Mouse (Mus musculus): ENCODE measurements around the gene 1700025C18Rik. TPM values are rescaled to one million over a fixed set of nuclear protein-coding genes. Genes with fewer than 3 reads are reported as not detected.

The 1700025C18Rik gene
- polyA plus RNA-seq, 1 experiment from 2014 or later, result not detected

- no peak overlapping the region for H3K9ac ChIP-seq (replicated peaks; ENCODE audit: low read length)
- H3K4me3 ChIP-seq (ENCODE audit: low read depth, low read length), result no peak overlapping the region
- H3K4me1 ChIP-seq (ENCODE audit: control insufficient read depth, insufficient read depth, low read length), result no peaks in the 10 kb centered on the region
- ATAC-seq (replicated peaks; ENCODE audit: insufficient number of reproducible peaks, low FRiP score, low TSS enrichment, low read depth) (no peak), DNase-seq (ENCODE audit: low spot score) (no peak)
- no peak overlapping the region for H3K27ac ChIP-seq (replicated peaks; ENCODE audit: low read depth, low read length)
- H3K27me3 ChIP-seq (ENCODE audit: control insufficient read depth, insufficient read depth, low read length), result peaks cover 40% of the 10 kb centered on the region
- 3% methylated on average over 9 of the region's 9 CpGs for WGBS
- H3K36me3 ChIP-seq (replicated peaks; ENCODE audit: control insufficient read depth, insufficient read depth, low read depth, low read length), result no peaks in the 10 kb centered on the region
- H3K4me2 ChIP-seq (ENCODE audit: low read depth, low read length), result no peak overlapping the region
- H3K9me3 ChIP-seq (replicated peaks; ENCODE audit: control insufficient read depth, low read length), result no peaks in the 10 kb centered on the region
Measured at GRCm38 (mm10) chr2:165077055-165077454, 13.5 kb downstream of the 1700025C18Rik start.

- no peak overlapping the region for H3K9ac ChIP-seq (replicated peaks; ENCODE audit: low read length)
- H3K4me1 ChIP-seq (ENCODE audit: control insufficient read depth, insufficient read depth, low read length), result no peaks in the 10 kb centered on the region; the same call in 1 of the 2 replicates
- ATAC-seq (replicated peaks; ENCODE audit: insufficient number of reproducible peaks, low FRiP score, low TSS enrichment, low read depth) (no peak), DNase-seq (ENCODE audit: low spot score) (peak; percentile 86)
- H3K27me3 ChIP-seq (ENCODE audit: control insufficient read depth, insufficient read depth, low read length), result peaks cover 34% of the 10 kb centered on the region
- no peaks in the 10 kb centered on the region for H3K9me3 ChIP-seq (replicated peaks; ENCODE audit: control insufficient read depth, low read length)
- H3K4me2 ChIP-seq (ENCODE audit: low read depth, low read length), result no peak overlapping the region
- H3K27ac ChIP-seq (replicated peaks; ENCODE audit: low read depth, low read length), result no peak overlapping the region
- no peaks in the 10 kb centered on the region for H3K36me3 ChIP-seq (replicated peaks; ENCODE audit: control insufficient read depth, insufficient read depth, low read depth, low read length)
- no peak overlapping the region for H3K4me3 ChIP-seq (ENCODE audit: low read depth, low read length)
- WGBS, result 40% methylated on average over 2 of the region's 2 CpGs
Measured at GRCm38 (mm10) chr2:165074937-165075336, 15.6 kb downstream of the 1700025C18Rik start.

GRCm38 (mm10) chr2:165074081-165074884, 16.3 kb downstream of the 1700025C18Rik start:
- peaks cover 33% of the 10 kb centered on the region for H3K27me3 ChIP-seq (ENCODE audit: control insufficient read depth, insufficient read depth, low read length)
- WGBS, result 54% methylated on average over 11 of the region's 11 CpGs
- DNase-seq (ENCODE audit: low spot score), result no peak

GRCm38 (mm10) chr2:165073381-165073781, 17.2 kb downstream of the 1700025C18Rik start:
- H3K36me3 ChIP-seq (replicated peaks; ENCODE audit: control insufficient read depth, insufficient read depth, low read depth, low read length), result no peaks in the 10 kb centered on the region
- H3K9me3 ChIP-seq (replicated peaks; ENCODE audit: control insufficient read depth, low read length), result no peaks in the 10 kb centered on the region
- WGBS, result 23% methylated on average over 9 of the region's 9 CpGs
- peaks cover 25% of the 10 kb centered on the region for H3K27me3 ChIP-seq (ENCODE audit: control insufficient read depth, insufficient read depth, low read length)
- no peak overlapping the region for H3K9ac ChIP-seq (replicated peaks; ENCODE audit: low read length)
- ATAC-seq (replicated peaks; ENCODE audit: insufficient number of reproducible peaks, low FRiP score, low TSS enrichment, low read depth) (no peak), DNase-seq (ENCODE audit: low spot score) (no peak)
- H3K4me3 ChIP-seq (ENCODE audit: low read depth, low read length), result no peak overlapping the region
- H3K4me2 ChIP-seq (ENCODE audit: low read depth, low read length), result no peak overlapping the region
- no peaks in the 10 kb centered on the region; the same call in 1 of the 2 replicates for H3K4me1 ChIP-seq (ENCODE audit: control insufficient read depth, insufficient read depth, low read length)
- no peak overlapping the region for H3K27ac ChIP-seq (replicated peaks; ENCODE audit: low read depth, low read length)

More at GRCm38 (mm10) chr2:165074081-165074884, 16.3 kb downstream of the 1700025C18Rik start:
- H3K4me3 ChIP-seq (ENCODE audit: low read depth, low read length), result no peak overlapping the region
- H3K9me3 ChIP-seq (replicated peaks; ENCODE audit: control insufficient read depth, low read length), result no peaks in the 10 kb centered on the region
- H3K9ac ChIP-seq (replicated peaks; ENCODE audit: low read length), result no peak overlapping the region
- no peaks in the 10 kb centered on the region; the same call in 1 of the 2 replicates for H3K4me1 ChIP-seq (ENCODE audit: control insufficient read depth, insufficient read depth, low read length)
- H3K4me2 ChIP-seq (ENCODE audit: low read depth, low read length), result no peak overlapping the region
- no peak for ATAC-seq (replicated peaks; ENCODE audit: insufficient number of reproducible peaks, low FRiP score, low TSS enrichment, low read depth)
- no peak overlapping the region for H3K27ac ChIP-seq (replicated peaks; ENCODE audit: low read depth, low read length)
- H3K36me3 ChIP-seq (replicated peaks; ENCODE audit: control insufficient read depth, insufficient read depth, low read depth, low read length), result no peaks in the 10 kb centered on the region

GRCm38 (mm10) chr2:165070096-165070816, 20.3 kb downstream of the 1700025C18Rik start:
- Histone ChIP-seq H3K36me3 (replicated peaks; ENCODE audit: control insufficient read depth, insufficient read depth, low read depth, low read length) (no peaks in the 10 kb centered on the region), H3K27me3 (ENCODE audit: control insufficient read depth, insufficient read depth, low read length) (peaks cover 4% of the 10 kb centered on the region), H3K4me3 (ENCODE audit: low read depth, low read length) (no peak overlapping the region), H3K9ac (replicated peaks; ENCODE audit: low read length) (no peak overlapping the region), H3K9me3 (replicated peaks; ENCODE audit: control insufficient read depth, low read length) (no peaks in the 10 kb centered on the region), H3K4me2 (ENCODE audit: low read depth, low read length) (peak overlapping the region; percentile 21; the same call in 1 of the 2 replicates), H3K27ac (replicated peaks; ENCODE audit: low read depth, low read length) (no peak overlapping the region), H3K4me1 (ENCODE audit: control insufficient read depth, insufficient read depth, low read length) (no peaks in the 10 kb centered on the region; the same call in 1 of the 2 replicates)
- peak; percentile 80 for DNase-seq (ENCODE audit: low spot score)
- ATAC-seq (replicated peaks; ENCODE audit: insufficient number of reproducible peaks, low FRiP score, low TSS enrichment, low read depth), result 0 out of 2 replicates have a peak, but pooled peaks have one; percentile 29
- WGBS, result 19% methylated on average over 23 of the region's 23 CpGs

- H3K9me3 ChIP-seq (replicated peaks; ENCODE audit: control insufficient read depth, low read length), result no peaks in the 10 kb centered on the region
- H3K4me1 ChIP-seq (ENCODE audit: control insufficient read depth, insufficient read depth, low read length), result no peaks in the 10 kb centered on the region; the same call in 1 of the 2 replicates
- no peak overlapping the region for H3K4me3 ChIP-seq (ENCODE audit: low read depth, low read length)
- H3K9ac ChIP-seq (replicated peaks; ENCODE audit: low read length), result no peak overlapping the region
- DNase-seq (ENCODE audit: low spot score) (no peak), ATAC-seq (replicated peaks; ENCODE audit: insufficient number of reproducible peaks, low FRiP score, low TSS enrichment, low read depth) (no peak)
- 86% methylated on average over 2 of the region's 2 CpGs for WGBS
- H3K4me2 ChIP-seq (ENCODE audit: low read depth, low read length), result no peak overlapping the region
- H3K27ac ChIP-seq (replicated peaks; ENCODE audit: low read depth, low read length), result no peak overlapping the region
- no peaks in the 10 kb centered on the region for H3K36me3 ChIP-seq (replicated peaks; ENCODE audit: control insufficient read depth, insufficient read depth, low read depth, low read length)
- peaks cover 2% of the 10 kb centered on the region for H3K27me3 ChIP-seq (ENCODE audit: control insufficient read depth, insufficient read depth, low read length)
Measured at GRCm38 (mm10) chr2:165068806-165069205, 21.7 kb downstream of the 1700025C18Rik start.

- DNase-seq (ENCODE audit: low spot score) (no peak), ATAC-seq (replicated peaks; ENCODE audit: insufficient number of reproducible peaks, low FRiP score, low TSS enrichment, low read depth) (no peak)
- Histone ChIP-seq H3K4me2 (ENCODE audit: low read depth, low read length) (no peak overlapping the region), H3K9me3 (replicated peaks; ENCODE audit: control insufficient read depth, low read length) (no peaks in the 10 kb centered on the region), H3K4me1 (ENCODE audit: control insufficient read depth, insufficient read depth, low read length) (no peaks in the 10 kb centered on the region), H3K27me3 (ENCODE audit: control insufficient read depth, insufficient read depth, low read length) (no peaks in the 10 kb centered on the region), H3K36me3 (replicated peaks; ENCODE audit: control insufficient read depth, insufficient read depth, low read depth, low read length) (no peaks in the 10 kb centered on the region), H3K27ac (replicated peaks; ENCODE audit: low read depth, low read length) (no peak overlapping the region), H3K4me3 (ENCODE audit: low read depth, low read length) (no peak overlapping the region), H3K9ac (replicated peaks; ENCODE audit: low read length) (no peak overlapping the region)
- WGBS, result 70% methylated on average over 7 of the region's 7 CpGs
Measured at GRCm38 (mm10) chr2:165064489-165064888, 26.1 kb downstream of the 1700025C18Rik start.
